Mouse (Mus musculus) kidney, postnatal 0 days (tissue): ENCODE data around the gene Agtrap. TPM values are rescaled to one million over a fixed set of nuclear protein-coding genes. Genes with fewer than 3 reads are reported as not detected.

Experiments
- ATAC-seq: fragments of 200-750 bp; cut with Nextera tagmentation; replicated peaks from 2 replicates; pipeline ENCODE4 v1.8.0; 2017; ENCODE audit warnings: low read depth, moderate number of reproducible peaks, moderate TSS enrichment, moderate library complexity; ENCODE audit not compliant: low FRiP score
- DNase-seq: peaks from one replicate; pipeline ENCODE4 v3.0.0-alpha.2; 2016; ENCODE audit warnings: low spot score
- H3K27ac ChIP-seq: fragments of 300-500 bp; sonication (generic); 2 replicates; pipeline ENCODE4 v1.5.1; 2014; ENCODE audit warnings: mild to moderate bottlenecking
- H3K27me3 ChIP-seq: fragments of 300-500 bp; sonication (generic); 2 replicates; pipeline ENCODE4 v1.6.1; 2014; ENCODE audit warnings: low read length, mixed read lengths; ENCODE audit not compliant: insufficient read depth
- H3K36me3 ChIP-seq: fragments of 300-500 bp; sonication (generic); 2 replicates; pipeline ENCODE4 v1.6.1; 2014; ENCODE audit warnings: low read length, mixed read lengths; ENCODE audit not compliant: insufficient read depth
- H3K4me1 ChIP-seq: fragments of 300-500 bp; sonication (generic); replicated peaks from 2 replicates; pipeline ENCODE4 v1.6.1; 2014; ENCODE audit warnings: antibody characterized with exemption, low read length, mixed read lengths; ENCODE audit not compliant: insufficient read depth
- H3K4me2 ChIP-seq: fragments of 300-500 bp; sonication (generic); 2 replicates; pipeline ENCODE4 v1.6.1; 2014; ENCODE audit warnings: mild to moderate bottlenecking, low read length, moderate library complexity, mixed read lengths
- H3K4me3 ChIP-seq: fragments of 300-500 bp; sonication (generic); replicated peaks from 2 replicates; pipeline ENCODE4 v1.5.1; 2014; ENCODE audit warnings: low read depth, low read length
- H3K9ac ChIP-seq: fragments of 300-500 bp; sonication (generic); 2 replicates; pipeline ENCODE4 v1.6.1; 2014; ENCODE audit warnings: low read depth, low read length
- H3K9me3 ChIP-seq: fragments of 300-500 bp; sonication (generic); replicated peaks from 2 replicates; pipeline ENCODE4 v1.6.1; 2016; ENCODE audit warnings: low read length, inconsistent platforms, mixed read lengths
- CTCF ChIP-seq: IDR thresholded peaks from 2 replicates; pipeline ENCODE4 v1.5.1; 2016; ENCODE audit warnings: antibody characterized with exemption, low read depth, mild to moderate bottlenecking, moderate library complexity
- WGBS: fragments of 180-500 bp; shearing (Covaris S2); extraction: QIAGEN DNeasy Blood & Tissue Kit; methylation state at CpG from one replicate; pipeline ENCODE4 v1.1.7; 2014; 5-methylcytosine and 5-hydroxymethylcytosine counted together
- polyA plus RNA-seq: library from polyadenylated mRNA; unstranded; fragments of >200 nt; fragmentation: Nextera tagmentation; extraction: Ambion mirVana; gene quantifications from 2 replicates; pipeline ENCODE4 v1.2.1, GENCODE M21; 2015

Agtrap gene
- polyA plus RNA-seq, 1 experiment from 2014 or later: 38.9 TPM

DNA sequence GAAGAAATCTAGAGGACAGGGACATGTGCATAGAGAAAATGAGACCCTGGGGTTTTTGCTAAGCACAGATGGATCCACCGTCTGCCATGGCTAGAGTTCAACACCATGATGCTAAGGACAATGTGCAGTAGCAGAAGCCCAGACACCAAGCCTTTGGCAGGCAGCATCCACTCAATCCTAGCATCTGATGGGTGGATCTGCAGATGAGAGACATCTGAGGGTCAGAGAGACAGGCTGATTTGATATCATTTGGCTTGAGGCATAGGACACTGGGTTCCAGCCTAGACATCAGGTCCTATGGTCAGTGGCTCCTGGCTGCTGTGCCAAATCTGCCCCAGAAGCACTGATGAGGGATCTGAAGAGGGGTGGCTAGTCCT, 7.2 kb downstream of the Agtrap start:
- Histone ChIP-seq H3K27me3 (no peaks in the 10 kb centered on the region), H3K4me1 (peaks cover 17% of the 10 kb centered on the region), H3K36me3 (peaks cover 17% of the 10 kb centered on the region), H3K4me3 (no peak overlapping the region), H3K9ac (no peak overlapping the region), H3K9me3 (no peaks in the 10 kb centered on the region), H3K27ac (no peak overlapping the region), H3K4me2 (no peak overlapping the region)
- WGBS: 88% methylated on average over 1 of the region's 1 CpGs
- TF ChIP-seq CTCF: no peak
- no peak for ATAC-seq
- no peak for DNase-seq

DNA sequence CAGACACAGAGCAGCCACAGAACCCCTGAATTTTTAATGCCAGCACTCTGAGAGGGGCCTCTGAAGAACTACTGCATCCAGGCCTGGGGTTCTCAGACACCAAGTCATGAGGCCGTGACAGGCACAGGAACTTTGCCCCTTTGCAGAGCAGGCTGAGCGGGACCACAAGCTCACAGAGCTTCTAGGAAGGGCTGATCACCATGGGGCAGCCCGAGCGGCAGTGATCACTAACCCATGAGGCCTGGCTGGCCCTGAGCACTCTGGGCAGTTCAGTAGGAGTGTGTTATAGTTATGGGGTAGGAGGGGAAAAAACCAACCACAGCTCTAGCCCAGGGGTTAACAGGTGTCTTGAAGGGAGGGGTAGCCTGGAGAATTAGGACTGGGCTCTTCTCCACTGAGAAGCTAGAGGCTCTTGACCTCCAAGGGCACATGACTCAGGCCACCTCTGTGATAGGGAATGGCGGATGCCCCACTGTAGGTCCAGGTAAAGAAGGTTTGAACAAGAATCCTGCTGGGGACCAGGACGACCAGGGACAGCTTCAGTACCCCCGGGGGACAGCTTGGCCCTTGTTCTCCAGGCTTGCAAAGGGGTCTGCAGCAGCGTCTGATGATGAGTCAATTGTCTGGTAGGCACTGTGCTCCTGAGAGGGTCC, 7.8 kb downstream of the Agtrap start:
- H3K27ac ChIP-seq: no peak overlapping the region
- peaks cover 17% of the 10 kb centered on the region for H3K4me1 ChIP-seq
- DNase-seq (no peak), ATAC-seq (no peak)
- H3K9me3 ChIP-seq: no peaks in the 10 kb centered on the region
- no peak overlapping the region for H3K4me3 ChIP-seq
- H3K27me3 ChIP-seq: no peaks in the 10 kb centered on the region
- 85% methylated on average over 8 of the region's 8 CpGs for WGBS
- no peak for TF ChIP-seq CTCF
- H3K4me2 ChIP-seq: no peak overlapping the region
- H3K36me3 ChIP-seq: peaks cover 17% of the 10 kb centered on the region
- no peak overlapping the region for H3K9ac ChIP-seq

DNA sequence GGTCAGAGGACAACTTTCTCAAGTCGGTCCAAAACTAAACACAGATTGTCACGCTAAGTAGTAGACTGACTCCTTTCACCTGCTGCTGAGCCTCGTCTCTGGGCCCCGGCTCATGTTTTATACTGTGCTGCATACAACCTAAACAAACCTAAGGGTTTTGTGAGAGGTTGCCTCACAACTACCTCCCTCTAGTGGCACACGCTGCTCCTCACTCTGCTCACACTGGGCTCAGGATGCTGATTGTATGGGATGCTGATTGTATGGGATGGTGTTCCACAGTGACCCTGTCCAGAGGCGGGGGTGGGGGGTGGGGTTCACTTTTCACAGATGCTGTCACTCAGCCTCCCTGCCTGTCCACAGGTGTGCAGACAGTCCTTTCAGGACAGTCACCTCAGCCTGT, 8.6 kb downstream of the Agtrap start:
- no peak overlapping the region for H3K4me2 ChIP-seq
- WGBS: 67% methylated on average over 6 of the region's 6 CpGs

DNA sequence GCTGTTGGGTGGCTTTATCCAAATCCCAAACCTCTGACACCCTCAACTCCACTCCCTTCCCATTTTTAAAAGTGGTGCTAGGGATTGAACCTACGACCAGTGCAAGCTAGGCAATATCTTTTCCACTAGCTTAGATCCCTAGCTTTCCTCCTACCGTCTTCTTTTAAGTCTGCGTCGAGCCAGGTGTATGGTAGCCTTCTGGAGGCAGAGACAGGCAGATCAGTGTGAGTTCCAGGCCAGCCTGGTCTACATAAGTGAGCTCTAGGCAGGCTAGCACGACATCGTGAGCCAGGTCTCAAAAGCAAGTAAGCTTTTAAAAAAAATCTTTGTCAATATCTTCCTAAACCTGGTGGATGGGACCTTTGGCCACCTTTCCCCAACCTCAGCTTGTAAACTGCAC, 11.9 kb downstream of the Agtrap start:
- Histone ChIP-seq H3K4me3 (no peak overlapping the region), H3K4me2 (no peak overlapping the region), H3K27ac (no peak overlapping the region), H3K4me1 (no peaks in the 10 kb centered on the region), H3K36me3 (peaks cover 11% of the 10 kb centered on the region), H3K9ac (no peak overlapping the region), H3K9me3 (no peaks in the 10 kb centered on the region), H3K27me3 (no peaks in the 10 kb centered on the region)
- DNase-seq (no peak), ATAC-seq (no peak)
- TF ChIP-seq CTCF: no peak
- WGBS: 87% methylated on average over 6 of the region's 6 CpGs

More for the DNA sequence above, 8.6 kb downstream of the Agtrap start:
- no peak overlapping the region for H3K4me3 ChIP-seq
- TF ChIP-seq CTCF: peak; percentile 44; the same call in 1 of the 2 replicates
- H3K27me3 ChIP-seq: no peaks in the 10 kb centered on the region
- ATAC-seq (no peak), DNase-seq (no peak)
- peaks cover 17% of the 10 kb centered on the region for H3K36me3 ChIP-seq
- no peaks in the 10 kb centered on the region for H3K9me3 ChIP-seq
- H3K4me1 ChIP-seq: peaks cover 16% of the 10 kb centered on the region
- H3K9ac ChIP-seq: no peak overlapping the region
- H3K27ac ChIP-seq: no peak overlapping the region

DNA sequence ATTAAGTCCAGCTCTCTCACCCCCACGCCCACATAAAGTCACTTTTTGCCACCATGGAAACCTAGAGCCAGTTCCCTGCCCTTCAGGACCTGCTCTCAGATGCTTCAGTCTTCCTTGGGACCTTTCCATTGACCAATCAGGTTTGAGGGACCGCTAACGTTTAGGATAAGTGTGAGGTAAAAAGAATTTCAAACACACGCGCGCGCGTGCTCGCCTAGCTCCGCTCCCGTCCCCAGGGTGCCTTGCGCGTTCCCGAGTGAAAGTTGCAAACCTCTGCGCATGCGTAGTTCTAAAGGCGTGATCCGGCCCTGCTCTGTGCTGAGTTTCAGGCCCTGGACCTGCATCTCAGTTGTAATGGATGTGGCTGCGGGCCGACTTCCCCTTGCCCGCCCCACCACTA, 12.6 kb downstream of the Agtrap start:
- TF ChIP-seq CTCF: no peak
- Histone ChIP-seq H3K9ac (no peak overlapping the region), H3K9me3 (no peaks in the 10 kb centered on the region), H3K4me1 (no peaks in the 10 kb centered on the region), H3K27me3 (no peaks in the 10 kb centered on the region), H3K4me2 (peak overlapping the region; percentile 48), H3K4me3 (0 out of 2 replicates have a peak overlapping the region, but pooled peaks have one; percentile 13), H3K36me3 (peaks cover 6% of the 10 kb centered on the region), H3K27ac (no peak overlapping the region)
- peak; percentile 78 for DNase-seq
- ATAC-seq: no peak
- WGBS: 31% methylated on average over 21 of the region's 21 CpGs

DNA sequence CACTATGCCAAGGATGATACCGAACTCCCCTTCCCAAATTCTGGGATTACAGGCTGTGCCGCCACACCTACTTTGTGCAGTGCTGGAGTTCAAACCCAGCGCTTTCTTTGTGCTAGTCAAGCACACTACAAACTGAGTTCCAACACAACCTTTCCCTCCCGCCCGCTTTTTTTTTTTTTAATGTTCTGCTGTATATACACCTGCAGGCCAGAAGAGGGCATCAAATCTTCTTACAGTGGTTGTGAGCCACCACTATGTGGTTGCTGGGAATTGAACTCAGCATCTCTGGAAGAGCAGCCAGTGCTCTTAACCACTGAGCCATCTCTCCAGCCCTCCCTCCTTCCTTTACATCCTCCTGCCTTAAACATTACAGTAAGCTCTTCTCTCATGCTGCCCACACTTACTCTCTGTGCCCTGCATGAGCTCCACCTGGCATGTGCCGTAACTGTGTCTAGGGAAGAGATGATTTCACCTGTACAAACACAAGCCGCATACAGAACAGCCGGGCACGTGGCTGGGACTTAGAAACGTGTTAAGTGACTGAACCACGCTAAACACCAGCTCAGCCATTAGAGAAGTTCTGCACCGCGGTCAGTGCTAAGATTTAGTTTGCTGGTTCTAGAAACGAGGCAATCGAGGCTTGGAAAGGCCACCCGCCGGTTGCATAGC, 13.2 kb downstream of the Agtrap start:
- Histone ChIP-seq H3K27me3 (no peaks in the 10 kb centered on the region), H3K4me1 (no peaks in the 10 kb centered on the region), H3K27ac (no peak overlapping the region), H3K4me2 (peak overlapping the region; percentile 48), H3K36me3 (no peaks in the 10 kb centered on the region), H3K9me3 (no peaks in the 10 kb centered on the region), H3K4me3 (no peak overlapping the region), H3K9ac (no peak overlapping the region)
- ATAC-seq (no peak), DNase-seq (peak; percentile 68)
- peak; percentile 68 for TF ChIP-seq CTCF
- WGBS: 46% methylated on average over 17 of the region's 17 CpGs
